Mouse (Mus musculus) kidney, embryonic 15.5 days (tissue): ENCODE data around the gene Socs4. TPM values are rescaled to one million over a fixed set of nuclear protein-coding genes. Genes with fewer than 3 reads are reported as not detected.

Source experiments
- ATAC-seq: fragments of 200-750 bp; cut with Nextera tagmentation; replicated peaks from 2 replicates; pipeline ENCODE4 v1.8.0; 2017; ENCODE audit warnings: moderate TSS enrichment; ENCODE audit not compliant: low FRiP score
- H3K27ac ChIP-seq: fragments of 300-500 bp; sonication (generic); 2 replicates; pipeline ENCODE4 v1.5.1; 2015; ENCODE audit warnings: mild to moderate bottlenecking, inconsistent platforms
- H3K27me3 ChIP-seq: fragments of 300-500 bp; sonication (generic); 2 replicates; pipeline ENCODE4 v1.6.1; 2015; ENCODE audit warnings: inconsistent platforms
- H3K36me3 ChIP-seq: fragments of 300-500 bp; sonication (generic); 2 replicates; pipeline ENCODE4 v1.6.1; 2015; ENCODE audit warnings: inconsistent platforms
- H3K4me1 ChIP-seq: fragments of 300-500 bp; sonication (generic); 2 replicates; pipeline ENCODE4 v1.6.1; 2015; ENCODE audit warnings: inconsistent platforms
- H3K4me2 ChIP-seq: fragments of 300-500 bp; sonication (generic); 2 replicates; pipeline ENCODE4 v1.6.1; 2015; ENCODE audit warnings: moderate library complexity, mild to moderate bottlenecking, inconsistent platforms
- H3K4me3 ChIP-seq: fragments of 300-500 bp; sonication (generic); replicated peaks from 2 replicates; pipeline ENCODE4 v1.5.1; 2015; ENCODE audit warnings: mild to moderate bottlenecking, inconsistent platforms
- H3K9ac ChIP-seq: fragments of 300-500 bp; sonication (generic); 2 replicates; pipeline ENCODE4 v1.6.1; 2015; ENCODE audit warnings: mild to moderate bottlenecking, inconsistent platforms
- H3K9me3 ChIP-seq: fragments of 300-500 bp; sonication (generic); replicated peaks from 2 replicates; pipeline ENCODE4 v1.6.1; 2016; ENCODE audit warnings: inconsistent platforms
- WGBS: fragments of 180-500 bp; shearing (Covaris S2); methylation state at CpG from one replicate; pipeline ENCODE4 v1.1.7; 2015; ENCODE audit warnings: mixed read lengths; 5-methylcytosine and 5-hydroxymethylcytosine counted together
- polyA plus RNA-seq: library from polyadenylated mRNA; unstranded; fragments of >200 nt; fragmentation: Nextera tagmentation; extraction: Ambion mirVana; gene quantifications from 2 replicates; pipeline ENCODE4 v1.2.1, GENCODE M21; 2015

Socs4 gene
- polyA plus RNA-seq, 1 experiment from 2014 or later: 3.7 TPM

GRCm38 (mm10) chr14:47294136-47294535, 17.4 kb downstream of the Socs4 start:
- H3K4me2 ChIP-seq: no peak overlapping the region
- WGBS: 43% methylated on average over 4 of the region's 4 CpGs
- peaks cover 14% of the 10 kb centered on the region for H3K36me3 ChIP-seq
- no peaks in the 10 kb centered on the region for H3K27me3 ChIP-seq
- no peak overlapping the region for H3K27ac ChIP-seq
- H3K9ac ChIP-seq: no peak overlapping the region
- no peak overlapping the region for H3K4me3 ChIP-seq
- H3K9me3 ChIP-seq: no peaks in the 10 kb centered on the region
- peaks cover 6% of the 10 kb centered on the region for H3K4me1 ChIP-seq
- no peak for ATAC-seq

- H3K36me3 ChIP-seq: peaks cover 5% of the 10 kb centered on the region; the same call in 1 of the 2 replicates
- H3K27me3 ChIP-seq: no peaks in the 10 kb centered on the region
- H3K4me3 ChIP-seq: no peak overlapping the region
- no peak for ATAC-seq
- H3K27ac ChIP-seq: no peak overlapping the region
- peaks cover 24% of the 10 kb centered on the region for H3K4me1 ChIP-seq
- 45% methylated on average over 2 of the region's 2 CpGs for WGBS
- H3K4me2 ChIP-seq: no peak overlapping the region
- H3K9ac ChIP-seq: no peak overlapping the region
- no peaks in the 10 kb centered on the region for H3K9me3 ChIP-seq
These were observed 19.5 kb downstream of the Socs4 start for GRCm38 (mm10) chr14:47296232-47296631.

- Histone ChIP-seq H3K27ac (peak within 1 kb of the TSS; percentile 99), H3K9ac (peak within 1 kb of the TSS; percentile 99), H3K9me3 (no peaks in the 10 kb centered on the region), H3K27me3 (no peaks in the 10 kb centered on the region), H3K36me3 (peaks cover 12% of the 10 kb centered on the region; the same call in 1 of the 2 replicates), H3K4me1 (peaks cover 28% of the 10 kb centered on the region), H3K4me2 (peak within 1 kb of the TSS; percentile 77), H3K4me3 (peak within 1 kb of the TSS; percentile 85)
- under 1% methylated on average over 34 of the region's 34 CpGs for WGBS
- peak; percentile 93 for ATAC-seq
These were observed 21.2 kb downstream of the Socs4 start, which contains the start of gene Mapk1ip1l for GRCm38 (mm10) chr14:47297785-47298407. TSS of gene Mapk1ip1l (plus strand) at chr14:47298266.

- ATAC-seq: peak; percentile 84
- peaks cover 16% of the 10 kb centered on the region; the same call in 1 of the 2 replicates for H3K36me3 ChIP-seq
- H3K9ac ChIP-seq: peak overlapping the region; percentile 99
- 1% methylated on average over 28 of the region's 38 CpGs for WGBS
- no peaks in the 10 kb centered on the region for H3K27me3 ChIP-seq
- peaks cover 31% of the 10 kb centered on the region for H3K4me1 ChIP-seq
- peak overlapping the region; percentile 77 for H3K4me2 ChIP-seq
- peak overlapping the region; percentile 85 for H3K4me3 ChIP-seq
- peak overlapping the region; percentile 99 for H3K27ac ChIP-seq
- no peaks in the 10 kb centered on the region for H3K9me3 ChIP-seq
These were observed 21.7 kb downstream of the Socs4 start for GRCm38 (mm10) chr14:47298408-47298792.

GRCm38 (mm10) chr14:47298819-47299261, 22.1 kb downstream of the Socs4 start:
- H3K9ac ChIP-seq: peak overlapping the region; percentile 99
- WGBS: 0% methylated on average over 15 of the region's 15 CpGs
- no peaks in the 10 kb centered on the region for H3K27me3 ChIP-seq
- H3K4me3 ChIP-seq: peak overlapping the region; percentile 85
- peak; percentile 49 for ATAC-seq
- H3K9me3 ChIP-seq: no peaks in the 10 kb centered on the region
- H3K4me1 ChIP-seq: peaks cover 31% of the 10 kb centered on the region
- peaks cover 16% of the 10 kb centered on the region; the same call in 1 of the 2 replicates for H3K36me3 ChIP-seq
- peak overlapping the region; percentile 99 for H3K27ac ChIP-seq
- H3K4me2 ChIP-seq: peak overlapping the region; percentile 77

- 68% methylated on average over 14 of the region's 14 CpGs for WGBS
- peaks cover 23% of the 10 kb centered on the region; the same call in 1 of the 2 replicates for H3K36me3 ChIP-seq
- no peak for ATAC-seq
These were observed 26.4 kb downstream of the Socs4 start for GRCm38 (mm10) chr14:47302885-47303680.

GRCm38 (mm10) chr14:47304814-47305405, 28.2 kb downstream of the Socs4 start:
- ATAC-seq: no peak
- Histone ChIP-seq H3K4me3 (no peak overlapping the region), H3K9ac (no peak overlapping the region), H3K27me3 (no peaks in the 10 kb centered on the region), H3K27ac (no peak overlapping the region), H3K9me3 (no peaks in the 10 kb centered on the region), H3K36me3 (peaks cover 38% of the 10 kb centered on the region), H3K4me2 (no peak overlapping the region), H3K4me1 (peaks cover 22% of the 10 kb centered on the region)
- WGBS: 91% methylated on average over 6 of the region's 6 CpGs

More at GRCm38 (mm10) chr14:47302885-47303680, 26.4 kb downstream of the Socs4 start:
- H3K9ac ChIP-seq: no peak overlapping the region
- no peaks in the 10 kb centered on the region for H3K9me3 ChIP-seq
- H3K27ac ChIP-seq: no peak overlapping the region
- peaks cover 29% of the 10 kb centered on the region for H3K4me1 ChIP-seq
- H3K27me3 ChIP-seq: no peaks in the 10 kb centered on the region
- H3K4me3 ChIP-seq: no peak overlapping the region
- no peak overlapping the region for H3K4me2 ChIP-seq

GRCm38 (mm10) chr14:47305933-47306332, 29.2 kb downstream of the Socs4 start:
- Histone ChIP-seq H3K9me3 (no peaks in the 10 kb centered on the region), H3K4me1 (peaks cover 13% of the 10 kb centered on the region), H3K36me3 (peaks cover 46% of the 10 kb centered on the region), H3K4me3 (no peak overlapping the region), H3K9ac (no peak overlapping the region), H3K4me2 (no peak overlapping the region), H3K27ac (no peak overlapping the region), H3K27me3 (no peaks in the 10 kb centered on the region)
- no peak for ATAC-seq
- 82% methylated on average over 4 of the region's 4 CpGs for WGBS

GRCm38 (mm10) chr14:47307669-47308068, 30.9 kb downstream of the Socs4 start:
- ATAC-seq: no peak
- H3K4me3 ChIP-seq: no peak overlapping the region
- H3K27ac ChIP-seq: no peak overlapping the region
- H3K36me3 ChIP-seq: peaks cover 51% of the 10 kb centered on the region
- 74% methylated on average over 3 of the region's 3 CpGs for WGBS
- H3K4me2 ChIP-seq: no peak overlapping the region
- H3K27me3 ChIP-seq: no peaks in the 10 kb centered on the region
- H3K4me1 ChIP-seq: peaks cover 10% of the 10 kb centered on the region; the same call in 1 of the 2 replicates
- H3K9me3 ChIP-seq: no peaks in the 10 kb centered on the region
- H3K9ac ChIP-seq: no peak overlapping the region

- Histone ChIP-seq H3K27ac (no peak overlapping the region), H3K9me3 (no peaks in the 10 kb centered on the region), H3K27me3 (no peaks in the 10 kb centered on the region), H3K4me3 (no peak overlapping the region), H3K4me2 (no peak overlapping the region), H3K36me3 (peaks cover 60% of the 10 kb centered on the region), H3K9ac (no peak overlapping the region), H3K4me1 (peaks cover 5% of the 10 kb centered on the region; the same call in 1 of the 2 replicates)
- no peak for ATAC-seq
- WGBS: 90% methylated on average over 1 of the region's 1 CpGs
These were observed 32.3 kb downstream of the Socs4 start for GRCm38 (mm10) chr14:47309061-47309460.

- no peaks in the 10 kb centered on the region; the same call in 1 of the 2 replicates for H3K4me1 ChIP-seq
- H3K27me3 ChIP-seq: no peaks in the 10 kb centered on the region
- ATAC-seq: no peak
- no peaks in the 10 kb centered on the region for H3K9me3 ChIP-seq
- peaks cover 72% of the 10 kb centered on the region for H3K36me3 ChIP-seq
- H3K9ac ChIP-seq: no peak overlapping the region
- H3K27ac ChIP-seq: no peak overlapping the region
- H3K4me2 ChIP-seq: no peak overlapping the region
- WGBS: 94% methylated on average over 18 of the region's 18 CpGs
- H3K4me3 ChIP-seq: no peak overlapping the region
These were observed 33.8 kb downstream of the Socs4 start for GRCm38 (mm10) chr14:47310342-47311181.
